Mouse (Mus musculus) CD4-positive naive resting alpha-beta T cell, adult 57 days (primary cell): ENCODE data around the gene Zcwpw1. TPM values are rescaled to one million over a fixed set of nuclear protein-coding genes. Genes with fewer than 3 reads are reported as not detected.

Experiments used
- total RNA-seq: library from RNA; stranded (reverse); gene quantifications from one replicate; pipeline ENCODE4 v1.2.4, GENCODE M21; 2023

The Zcwpw1 gene
- total RNA-seq: 15.1 TPM

GRCm38 (mm10) chr5:137787151-137787928 is at the start of gene Zcwpw1, which contains the start of gene Mepce:
Zcwpw1 (plus strand) TSS chr5:137787798.
Mepce (minus strand) TSS chr5:137787655.

DNA sequence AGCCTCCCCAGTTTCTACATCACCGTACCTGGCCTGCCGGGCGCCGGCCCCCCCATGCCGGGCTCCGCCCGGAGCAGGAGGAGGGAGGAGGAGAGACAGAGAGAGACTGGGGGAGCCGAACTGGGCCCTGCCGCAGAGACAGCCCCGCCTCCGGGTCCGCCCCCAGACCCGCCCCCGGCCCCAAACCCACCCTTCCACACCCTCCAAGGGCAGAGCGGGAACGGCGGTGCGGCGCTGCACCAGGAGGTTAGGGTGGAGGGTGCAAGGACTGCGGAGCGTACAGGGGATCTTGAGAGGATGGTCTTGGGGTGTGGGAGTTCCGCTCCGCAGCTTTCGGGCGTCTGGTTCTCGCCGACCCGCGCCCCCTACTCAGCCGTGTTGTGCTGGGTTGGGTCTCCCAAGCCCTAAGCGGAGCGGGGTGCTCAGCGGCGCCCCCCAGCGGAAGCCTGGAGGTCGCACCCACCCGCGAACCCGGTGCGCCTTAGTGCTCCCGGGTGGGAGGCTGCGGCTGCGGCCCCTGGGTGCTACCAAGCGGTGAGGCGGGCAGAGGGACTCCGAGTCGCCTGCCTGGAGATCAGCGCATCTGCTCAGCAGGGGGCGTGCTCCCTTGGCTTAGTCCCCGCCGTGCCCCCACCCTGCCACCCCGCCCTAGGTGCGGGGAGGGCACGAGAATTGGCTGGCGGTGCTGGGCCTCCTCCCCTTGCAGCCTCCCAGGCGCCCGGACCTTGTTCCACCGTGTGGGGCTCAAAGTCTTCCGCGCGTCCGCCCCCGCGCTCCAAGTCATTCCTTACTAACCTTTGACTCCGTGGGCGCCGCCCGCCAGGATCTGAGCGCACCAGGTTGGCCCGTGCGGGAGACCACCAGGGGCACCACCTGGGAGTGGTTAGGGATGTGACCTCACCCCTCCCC is 46.3 kb upstream of the Zcwpw1 start, which contains the start of gene Nyap1:
Gene Nyap1, minus strand, starts transcription at position 585 of the 909 bp plus-strand sequence.

DNA sequence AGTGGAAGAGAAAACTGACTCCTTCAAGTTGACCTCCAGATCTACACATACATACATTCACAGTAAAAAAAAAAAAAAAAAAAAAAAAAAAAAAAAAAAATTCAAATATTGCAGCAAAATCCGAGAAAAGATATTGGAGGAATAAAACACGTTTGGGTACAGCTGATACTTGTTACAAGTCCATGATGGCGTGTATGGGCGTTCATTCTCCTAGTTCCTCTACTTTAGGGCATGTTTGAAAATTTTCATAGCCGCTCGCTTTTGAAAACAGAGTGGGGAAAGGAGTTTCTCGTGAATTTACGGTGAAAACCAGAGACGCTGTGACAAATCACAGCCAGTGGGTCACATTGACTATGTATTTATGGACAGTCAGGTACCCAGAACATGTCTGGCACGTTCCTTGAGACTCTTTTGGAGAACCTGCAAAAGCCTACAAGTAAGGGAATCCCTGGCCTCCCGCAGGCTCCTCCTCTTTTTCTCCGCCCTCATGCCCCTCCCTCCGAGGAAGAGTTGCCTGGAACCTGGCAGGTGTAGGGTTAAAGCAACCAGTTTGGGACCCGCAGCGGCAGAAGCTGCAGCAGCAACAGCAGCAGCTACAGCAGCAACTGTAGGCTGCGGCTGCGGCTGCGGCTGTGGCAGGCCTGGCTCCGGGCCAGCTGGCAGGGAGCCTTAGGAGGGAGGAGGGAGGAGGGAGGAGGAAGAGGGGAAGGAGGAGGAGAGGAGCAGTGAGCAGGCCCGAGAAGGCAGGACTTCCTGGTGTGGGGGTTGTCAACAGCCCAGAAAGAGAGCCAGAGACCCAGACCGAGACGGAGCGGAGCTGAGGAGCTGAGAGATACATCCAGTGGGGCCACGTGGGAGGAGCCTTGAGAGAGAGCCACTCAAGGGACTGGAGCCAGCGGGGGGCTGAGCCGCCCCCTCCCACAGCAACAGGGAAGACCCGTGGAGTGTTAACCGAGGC is 42.1 kb upstream of the Zcwpw1 start, which contains the start of gene Tsc22d4:
Gene Tsc22d4, plus strand, starts transcription at position 517 of the 958 bp plus-strand sequence.

DNA sequence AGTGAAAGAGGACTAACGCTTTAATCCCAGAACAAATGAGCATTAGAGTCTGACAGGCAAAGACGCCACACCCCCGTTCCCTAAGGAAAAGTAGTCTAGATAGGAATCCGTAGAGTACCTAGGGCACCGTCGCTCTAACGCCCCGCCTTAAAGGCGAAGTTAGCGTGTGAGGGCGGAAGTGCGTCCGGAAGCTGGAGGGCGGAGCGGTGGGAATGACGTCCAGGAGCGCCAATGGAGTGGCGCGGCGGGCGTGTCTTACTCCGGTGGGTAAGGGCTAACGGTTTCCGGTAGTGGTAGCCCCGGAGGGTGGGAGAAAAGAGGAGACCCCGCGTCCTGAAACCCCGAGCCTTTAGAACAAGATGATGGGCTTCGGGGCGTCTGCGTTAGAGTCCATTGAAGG is 9.0 kb upstream of the Zcwpw1 start, which contains the start of gene Ppp1r35:
Gene Ppp1r35, plus strand, starts transcription at position 215 of the 400 bp plus-strand sequence.

DNA sequence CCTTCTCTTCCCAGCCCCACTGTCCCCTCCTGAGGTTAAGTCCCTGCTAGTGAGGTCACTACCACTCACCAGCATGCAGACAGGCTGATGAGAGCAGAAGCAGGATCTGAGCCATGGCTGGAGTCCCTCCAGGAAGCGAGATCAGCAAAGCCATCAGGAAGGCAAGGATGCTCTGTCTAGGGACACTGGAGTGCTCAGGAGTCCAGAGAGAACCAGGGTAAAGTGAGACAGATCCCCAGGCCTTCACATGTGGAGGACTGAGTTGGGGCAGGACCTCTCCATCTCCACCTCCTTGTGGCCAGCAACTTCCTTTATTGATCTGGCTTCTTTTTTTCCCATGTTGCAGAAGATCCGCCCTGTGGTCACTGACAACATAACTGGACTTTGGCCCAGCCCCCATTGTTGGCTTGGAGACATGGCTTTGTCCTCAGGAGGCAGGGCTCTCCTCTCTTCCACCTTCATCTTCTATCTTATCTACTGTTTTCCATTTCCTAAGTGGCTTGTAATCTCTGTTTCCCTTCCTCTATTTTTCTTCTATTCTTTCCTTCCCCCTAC is 48.4 kb downstream of the Zcwpw1 start, which contains the start of gene Pilra:
Gene Pilra, minus strand, starts transcription at position 316 of the 555 bp plus-strand sequence.

DNA sequence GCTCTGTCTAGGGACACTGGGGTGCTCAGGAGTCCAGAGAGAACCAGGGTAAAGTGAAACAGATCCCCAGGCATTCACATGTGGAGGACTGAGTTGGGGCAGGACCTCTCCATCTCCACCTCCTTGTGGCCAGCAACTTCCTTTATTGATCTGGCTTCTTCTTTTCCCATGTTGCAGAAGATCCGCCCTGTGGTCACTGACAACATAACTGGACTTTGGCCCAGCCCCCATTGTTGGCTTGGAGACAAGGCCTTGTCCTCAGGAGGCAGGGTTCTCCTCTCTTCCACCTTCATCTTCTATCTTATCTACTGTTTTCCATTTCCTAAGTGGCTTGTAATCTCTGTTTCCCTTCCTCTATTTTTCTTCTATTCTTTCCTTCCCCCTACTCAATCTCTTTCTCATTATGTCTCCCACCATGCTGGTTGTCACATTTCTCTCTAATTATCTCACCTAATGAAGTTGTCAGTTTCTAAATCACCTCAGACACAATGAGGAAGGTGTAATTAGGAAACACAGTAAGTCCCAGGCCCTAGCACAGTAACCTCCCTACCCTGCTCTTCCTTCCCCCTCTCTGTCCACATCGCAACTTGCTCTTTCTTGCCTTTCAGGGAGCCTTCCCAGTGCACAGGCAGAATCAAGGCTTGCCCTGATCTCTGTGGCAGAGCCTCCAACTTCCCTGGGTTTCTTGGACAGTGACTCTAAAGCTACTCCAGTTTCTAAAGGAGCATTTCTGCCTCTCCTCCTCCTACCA is 70.5 kb downstream of the Zcwpw1 start, which contains the start of gene Pilrb1:
Gene Pilrb1, minus strand, starts transcription at position 147 of the 751 bp plus-strand sequence.

DNA sequence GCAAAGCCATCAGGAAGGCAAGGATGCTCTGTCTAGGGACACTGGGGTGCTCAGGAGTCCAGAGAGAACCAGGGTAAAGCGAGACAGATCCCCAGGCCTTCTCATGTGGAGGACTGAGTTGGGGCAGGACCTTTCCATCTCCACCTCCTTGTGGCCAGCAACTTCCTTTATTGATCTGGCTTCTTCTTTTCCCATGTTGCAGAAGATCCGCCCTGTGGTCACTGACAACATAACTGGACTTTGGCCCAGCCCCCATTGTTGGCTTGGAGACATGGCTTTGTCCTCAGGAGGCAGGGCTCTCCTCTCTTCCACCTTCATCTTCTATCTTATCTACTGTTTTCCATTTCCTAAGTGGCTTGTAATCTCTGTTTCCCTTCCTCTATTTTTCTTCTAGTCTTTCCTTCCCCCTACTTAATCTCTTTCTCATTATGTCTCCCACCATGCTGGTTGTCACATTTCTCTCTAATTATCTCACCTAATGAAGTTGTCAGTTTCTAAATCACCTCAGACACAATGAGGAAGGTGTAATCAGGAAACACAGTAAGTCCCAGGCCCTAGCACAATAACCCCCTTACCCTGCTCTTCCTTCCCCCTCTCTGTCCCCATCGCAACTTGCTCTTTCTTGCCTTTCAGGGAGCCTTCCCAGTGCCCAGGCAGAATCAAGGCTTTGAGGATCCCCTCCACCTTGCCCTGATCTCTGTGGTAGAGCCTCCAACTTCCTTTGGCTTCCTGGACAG is 84.2 kb downstream of the Zcwpw1 start, which contains the start of gene Pilrb2:
Gene Pilrb2, minus strand, starts transcription at position 172 of the 737 bp plus-strand sequence.

Other genes with a start within 250 kb of the Zcwpw1 start
- not detected for gene Actl6b, start 234.3 kb upstream of the Zcwpw1 start, total RNA-seq
- not detected for gene Tfr2, start 218.0 kb upstream of the Zcwpw1 start, total RNA-seq
- gene Mospd3, start 186.7 kb upstream of the Zcwpw1 start, total RNA-seq: 40.9 TPM
- gene Pcolce, start 174.0 kb upstream of the Zcwpw1 start, total RNA-seq: 1.8 TPM
- gene Fbxo24, start 158.8 kb upstream of the Zcwpw1 start, total RNA-seq: 0.53 TPM
- 208 TPM for gene Lrch4, start 158.7 kb upstream of the Zcwpw1 start, total RNA-seq
- gene Gm20605, start 158.6 kb upstream of the Zcwpw1 start, total RNA-seq: 63.8 TPM
- gene Sap25, start 146.5 kb upstream of the Zcwpw1 start, total RNA-seq: 111 TPM
- gene Irs3, start 142.1 kb upstream of the Zcwpw1 start, total RNA-seq: not detected
- 33.8 TPM for gene Agfg2, start 103.1 kb upstream of the Zcwpw1 start, total RNA-seq
- gene Nyap1, start 46.2 kb upstream of the Zcwpw1 start, total RNA-seq: 1.7 TPM
- 231 TPM for gene Tsc22d4, start 42.1 kb upstream of the Zcwpw1 start, total RNA-seq
- gene Ppp1r35, start 8.9 kb upstream of the Zcwpw1 start, total RNA-seq: 23.3 TPM
- 168 TPM for gene Mepce, start 143 bp upstream of the Zcwpw1 start, total RNA-seq
- gene Pilra, start 48.5 kb downstream of the Zcwpw1 start, total RNA-seq: 5.1 TPM
- 2.1 TPM for gene Pilrb1, start 70.3 kb downstream of the Zcwpw1 start, total RNA-seq
- 1.7 TPM for gene Pilrb2, start 84.0 kb downstream of the Zcwpw1 start, total RNA-seq
- not detected for gene Cyp3a13, start 133.8 kb downstream of the Zcwpw1 start, total RNA-seq
- not detected for gene Gjc3, start 175.3 kb downstream of the Zcwpw1 start, total RNA-seq
- gene Azgp1, start 193.7 kb downstream of the Zcwpw1 start, total RNA-seq: not detected
- not detected for gene Smok3a, start 233.5 kb downstream of the Zcwpw1 start, total RNA-seq
- gene Smok3b, start 233.6 kb downstream of the Zcwpw1 start, total RNA-seq: not detected